Mouse (Mus musculus): Measurements from ENCODE around the gene Osbp2. TPM values are rescaled to one million over a fixed set of nuclear protein-coding genes. Genes with fewer than 3 reads are reported as not detected.

The Osbp2 gene
- polyA plus RNA-seq, 1 experiment from 2014 or later = 0.29 TPM

- Histone ChIP-seq H3K27ac (no peak overlapping the region), H3K9me3 (no peaks in the 10 kb centered on the region), H3K4me1 (no peaks in the 10 kb centered on the region), H3K27me3 (ENCODE audit: insufficient read depth, poor library complexity, severe bottlenecking) (no peaks in the 10 kb centered on the region), H3K4me3 (no peak overlapping the region), H3K36me3 (peaks cover 100% of the 10 kb centered on the region)
- no peak for DNase-seq (ENCODE audit: low spot score)
- 90% methylated on average over 4 of the region's 4 CpGs for WGBS
Observed at GRCm38 (mm10) chr11:3674545-3674944, 189.2 kb downstream of the Osbp2 start.

DNA sequence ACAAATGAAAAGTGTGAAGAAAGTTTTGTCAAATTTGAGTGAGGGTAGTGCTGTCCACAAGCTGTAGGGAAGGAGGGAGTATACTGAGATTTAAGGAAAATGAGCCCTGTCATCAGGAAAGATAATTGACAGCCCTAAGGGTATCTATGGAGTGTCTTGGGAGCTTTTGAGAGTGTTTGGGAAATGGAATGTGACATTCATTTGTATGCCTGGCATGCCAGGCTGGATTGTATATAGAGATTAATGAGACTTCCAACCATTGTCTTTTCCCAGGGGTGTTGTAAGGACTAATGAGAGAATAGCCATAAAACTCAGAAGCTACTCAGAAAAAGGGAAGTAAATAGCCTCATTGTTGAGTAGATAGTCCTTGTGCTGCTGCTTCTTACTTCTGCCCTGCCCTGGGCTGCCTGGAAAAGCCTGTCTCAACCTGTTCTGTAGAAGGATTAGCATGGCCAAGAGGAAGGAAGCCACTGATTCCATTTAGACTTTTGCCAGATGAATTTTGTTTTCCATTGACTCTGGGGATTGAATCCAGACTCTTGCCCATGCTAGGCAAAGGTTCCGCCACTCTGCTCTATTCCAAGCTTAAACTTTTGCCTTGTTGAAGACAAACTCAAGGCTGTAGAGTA lies 192.6 kb downstream of the Osbp2 start:
- Histone ChIP-seq H3K4me3 (no peak overlapping the region), H3K36me3 (peaks cover 97% of the 10 kb centered on the region), H3K9me3 (no peaks in the 10 kb centered on the region), H3K27ac (no peak overlapping the region), H3K27me3 (ENCODE audit: insufficient read depth, poor library complexity, severe bottlenecking) (no peaks in the 10 kb centered on the region), H3K4me1 (no peaks in the 10 kb centered on the region)
- no peak for DNase-seq (ENCODE audit: low spot score)
- 91% methylated on average over 1 of the region's 1 CpGs for WGBS

- no peaks in the 10 kb centered on the region for H3K27me3 ChIP-seq (ENCODE audit: insufficient read depth, poor library complexity, severe bottlenecking)
- no peak overlapping the region for H3K27ac ChIP-seq
- peaks cover 92% of the 10 kb centered on the region for H3K36me3 ChIP-seq
- H3K4me3 ChIP-seq = no peak overlapping the region
- no peaks in the 10 kb centered on the region for H3K9me3 ChIP-seq
- no peak for DNase-seq (ENCODE audit: low spot score)
- H3K4me1 ChIP-seq = no peaks in the 10 kb centered on the region
Observed at GRCm38 (mm10) chr11:3669849-3670248, 193.9 kb downstream of the Osbp2 start.

DNA sequence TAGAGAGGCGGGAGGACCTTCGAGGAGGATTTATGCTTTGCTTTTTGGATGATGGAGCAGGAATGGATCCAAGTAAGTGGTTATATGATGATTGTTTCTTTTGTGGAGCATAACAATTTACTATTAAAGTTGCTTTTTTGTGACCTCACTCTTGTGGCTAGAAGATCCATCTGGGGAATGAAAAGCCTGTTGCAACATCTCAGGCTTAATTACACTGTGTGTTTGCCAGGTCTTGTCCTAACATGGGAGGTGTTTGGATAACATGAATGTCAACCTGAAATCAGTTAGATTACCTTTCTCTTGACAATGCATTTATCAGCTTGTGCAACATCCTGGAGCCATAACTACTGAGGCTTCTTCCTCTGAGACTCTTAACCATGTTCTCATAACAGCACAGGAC lies 194.9 kb downstream of the Osbp2 start:
- H3K4me3 ChIP-seq = no peak overlapping the region
- no peaks in the 10 kb centered on the region for H3K27me3 ChIP-seq (ENCODE audit: insufficient read depth, poor library complexity, severe bottlenecking)
- DNase-seq (ENCODE audit: low spot score) = no peak
- no peaks in the 10 kb centered on the region for H3K4me1 ChIP-seq
- 93% methylated on average over 2 of the region's 2 CpGs for WGBS
- no peaks in the 10 kb centered on the region for H3K9me3 ChIP-seq
- peaks cover 92% of the 10 kb centered on the region for H3K36me3 ChIP-seq
- H3K27ac ChIP-seq = no peak overlapping the region

GRCm38 (mm10) chr11:3667506-3667905 lies 196.2 kb downstream of the Osbp2 start:
- H3K36me3 ChIP-seq = peaks cover 90% of the 10 kb centered on the region
- 93% methylated on average over 3 of the region's 3 CpGs for WGBS

DNA sequence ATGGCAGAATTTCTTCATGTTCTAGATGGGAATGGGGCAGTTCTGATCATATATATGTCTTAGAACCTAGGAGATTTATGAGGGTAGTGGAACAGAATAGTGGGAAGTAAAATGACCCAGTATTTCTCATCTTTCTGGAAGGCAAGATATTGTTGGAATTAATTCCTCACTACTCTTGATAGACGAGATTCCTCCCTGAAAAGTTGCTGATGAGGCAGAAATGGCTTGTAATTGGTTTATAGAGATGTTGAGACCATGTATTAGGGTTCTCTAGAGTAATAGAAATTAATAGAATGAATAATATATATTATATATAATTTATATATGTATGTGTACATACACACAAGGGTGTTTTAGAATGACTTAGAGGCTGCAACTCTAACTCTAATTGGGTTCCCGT lies 201.7 kb downstream of the Osbp2 start:
- peaks cover 57% of the 10 kb centered on the region for H3K36me3 ChIP-seq

More at GRCm38 (mm10) chr11:3667506-3667905, 196.2 kb downstream of the Osbp2 start:
- Histone ChIP-seq H3K4me1 (no peaks in the 10 kb centered on the region), H3K27ac (no peak overlapping the region), H3K4me3 (no peak overlapping the region), H3K27me3 (ENCODE audit: insufficient read depth, poor library complexity, severe bottlenecking) (no peaks in the 10 kb centered on the region), H3K9me3 (no peaks in the 10 kb centered on the region)
- DNase-seq (ENCODE audit: low spot score) = no peak

More for the DNA sequence above, 201.7 kb downstream of the Osbp2 start:
- Histone ChIP-seq H3K9me3 (no peaks in the 10 kb centered on the region), H3K4me3 (no peak overlapping the region), H3K4me1 (no peaks in the 10 kb centered on the region), H3K27ac (no peak overlapping the region), H3K27me3 (ENCODE audit: insufficient read depth, poor library complexity, severe bottlenecking) (no peaks in the 10 kb centered on the region)
- WGBS = 92% methylated on average over 2 of the region's 2 CpGs
- no peak for DNase-seq (ENCODE audit: low spot score)

Other genes starting within 250 kb of the Osbp2 start
- gene Morc2a, start 214.7 kb downstream of the Osbp2 start, polyA plus RNA-seq (2016; fragmentation: Nextera tagmentation; extraction: Ambion mirVana) = 28.2 and 32.6 TPM in 2 replicates
- 0.31 and 0.33 TPM in 2 replicates for gene 4921536K21Rik, start 31.2 kb upstream of the Osbp2 start, polyA plus RNA-seq (2016; fragmentation: Nextera tagmentation; extraction: Ambion mirVana)
- gene Dusp18, start 31.3 kb upstream of the Osbp2 start, polyA plus RNA-seq (2016; fragmentation: Nextera tagmentation; extraction: Ambion mirVana) = 13.6 and 16.1 TPM in 2 replicates
- gene Slc35e4, start 50.8 kb upstream of the Osbp2 start, polyA plus RNA-seq (2016; fragmentation: Nextera tagmentation; extraction: Ambion mirVana) = 4.4 and 6.2 TPM in 2 replicates
- gene Tcn2, start 68.3 kb upstream of the Osbp2 start, polyA plus RNA-seq (2016; fragmentation: Nextera tagmentation; extraction: Ambion mirVana) = 50.3 and 56.3 TPM in 2 replicates
- gene Pes1, start 100.1 kb upstream of the Osbp2 start, polyA plus RNA-seq (2016; fragmentation: Nextera tagmentation; extraction: Ambion mirVana) = 65.9 and 80.1 TPM in 2 replicates
- 0.15 TPM in 1 of 2 replicates, not detected in the other for gene 4930556J24Rik, start 112.9 kb upstream of the Osbp2 start, polyA plus RNA-seq (2016; fragmentation: Nextera tagmentation; extraction: Ambion mirVana)
- 0.32 and 0.73 TPM in 2 replicates for gene Gal3st1, start 119.7 kb upstream of the Osbp2 start, polyA plus RNA-seq (2016; fragmentation: Nextera tagmentation; extraction: Ambion mirVana)
- gene Sec14l4, start 167.6 kb upstream of the Osbp2 start, polyA plus RNA-seq (2016; fragmentation: Nextera tagmentation; extraction: Ambion mirVana) = 0.07 and 0.50 TPM in 2 replicates
- gene Sec14l3, start 200.9 kb upstream of the Osbp2 start, polyA plus RNA-seq (2016; fragmentation: Nextera tagmentation; extraction: Ambion mirVana) = not detected in 2 replicates
- 25.7 and 26.0 TPM in 2 replicates for gene Mtfp1, start 231.5 kb upstream of the Osbp2 start, polyA plus RNA-seq (2016; fragmentation: Nextera tagmentation; extraction: Ambion mirVana)